Comparison of ENCODE assay signal across 8 mouse cellular contexts in the genomic region with DNA sequence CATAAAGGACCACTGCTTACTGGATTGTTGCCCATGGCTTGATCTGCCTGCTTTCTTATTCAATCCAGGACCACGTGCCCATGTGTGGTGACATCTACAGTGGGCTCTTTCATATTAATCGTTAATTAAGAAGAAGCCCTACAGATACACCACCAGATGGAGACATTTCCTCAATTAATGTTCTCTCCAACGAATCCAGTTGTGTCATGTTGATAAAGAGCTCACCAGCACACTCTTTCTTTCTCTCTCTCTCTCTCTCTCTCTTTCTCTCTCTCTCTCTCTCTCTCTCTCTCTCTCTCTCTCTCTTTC. TPM values are rescaled to one million over a fixed set of nuclear protein-coding genes. Genes with fewer than 3 reads are reported as not detected.
DNase-seq lines count a peak whose midpoint lies in the region; ATAC-seq and TF ChIP-seq lines count a peak whose summit lies in the region.

No protein-coding gene starts in this region.

- no peak overlapping the region for H3K4me3 ChIP-seq in E14TG2a.4 (replicated peaks; ENCODE audit: low read length)
- H3K4me3 ChIP-seq in midbrain, embryonic 14.5 days (replicated peaks; ENCODE audit: low read depth, low read length): no peak overlapping the region

- peak; percentile 51 for DNase-seq in kidney, adult 9 months
- DNase-seq in kidney, postnatal 25 days: no peak
- DNase-seq in c-Kit-positive CD71-positive TER-119-negative erythroid progenitor cells, embryonic 14.5 days (ENCODE audit: low read depth): peak; percentile 27
- DNase-seq in midbrain, embryonic 14.5 days: peak; percentile 87
- no peak for DNase-seq in thymus, postnatal 4 days
- no peak for DNase-seq in thymus, adult 18-20 months

- H3K4me1 ChIP-seq in E14TG2a.4 (replicated peaks; ENCODE audit: low read depth, low read length): peaks cover 28% of the 10 kb centered on the region
- peaks cover 10% of the 10 kb centered on the region for H3K4me1 ChIP-seq in midbrain, embryonic 14.5 days (ENCODE audit: control insufficient read depth, insufficient read depth, low read length)

- 2% methylated on average over 3 of the region's 3 CpGs for WGBS in midbrain, embryonic 14.5 days

- H3K9me3 ChIP-seq in E14TG2a.4 (ENCODE audit: low read length): peaks cover 5% of the 10 kb centered on the region; the same call in 1 of the 2 replicates
- H3K9me3 ChIP-seq in midbrain, embryonic 14.5 days (ENCODE audit: control insufficient read depth, low read length): no peaks in the 10 kb centered on the region

- peak overlapping the region; percentile 49 for H3K4me2 ChIP-seq in midbrain, embryonic 14.5 days (ENCODE audit: low read length)

- no peaks in the 10 kb centered on the region for H3K36me3 ChIP-seq in E14TG2a.4 (ENCODE audit: insufficient read depth, low read length)
- no peaks in the 10 kb centered on the region for H3K36me3 ChIP-seq in midbrain, embryonic 14.5 days (ENCODE audit: control insufficient read depth, insufficient read depth, low read length)

- TF ChIP-seq CTCF in E14TG2a.4 (conservative IDR thresholded peaks at IDR 0.05; ENCODE audit: low read length): peak; percentile 33

- H3K27ac ChIP-seq in midbrain, embryonic 14.5 days (replicated peaks; ENCODE audit: low read depth, low read length): peak overlapping the region; percentile 53; the same call in 1 of the 2 replicates

- ATAC-seq in hematopoietic stem cell, adult 5-6 weeks (replicated peaks in 1 of 2; ENCODE audit: insufficient read depth in 1 of 2, low FRiP score in 2 of 2, low TSS enrichment in 1 of 2, low read depth in 1 of 2, poor library complexity in 2 of 2, severe bottlenecking in 2 of 2): peak; percentile 71 to 72
- ATAC-seq in midbrain, embryonic 14.5 days (ENCODE audit: low FRiP score, low TSS enrichment): peak; percentile 77

- H3K27me3 ChIP-seq in E14TG2a.4 (ENCODE audit: insufficient read depth, low read length): peaks cover 18% of the 10 kb centered on the region
- H3K27me3 ChIP-seq in midbrain, embryonic 14.5 days (ENCODE audit: control insufficient read depth, insufficient read depth, low read length): no peaks in the 10 kb centered on the region

- no peak overlapping the region; the same call in 1 of the 2 replicates for H3K9ac ChIP-seq in midbrain, embryonic 14.5 days (replicated peaks; ENCODE audit: low read length)

RNA-seq across cellular contexts. Expression of a gene that starts 17.9 kb away (rescaled TPM):
- not detected in 2 replicates for total RNA-seq in hematopoietic stem cell, adult 5-6 weeks (2017)
- polyA plus RNA-seq in midbrain, embryonic 14.5 days (2014; fragmentation: Nextera tagmentation; extraction: Ambion mirVana): 0.07 TPM in 1 of 2 replicates, not detected in the other

RNA-seq across cellular contexts. Expression of a gene that starts 53.0 kb away (rescaled TPM):
- not detected in 2 replicates for total RNA-seq in hematopoietic stem cell, adult 5-6 weeks (2017)
- polyA plus RNA-seq in midbrain, embryonic 14.5 days (2014; fragmentation: Nextera tagmentation; extraction: Ambion mirVana): not detected in 2 replicates

Comparison
In these comparisons a context has a peak if more than half of its experiments do, and no peak if none do; other contexts are left out.
1. DNase-seq: peak in kidney, adult 9 months (single experiment), c-Kit-positive CD71-positive TER-119-negative erythroid progenitor cells, embryonic 14.5 days (single experiment) and midbrain, embryonic 14.5 days (single experiment); none in kidney, postnatal 25 days (0 of 2), thymus, postnatal 4 days (single experiment) and thymus, adult 18-20 months (0 of 2).